Mouse (Mus musculus): ENCODE measurements at regions not wholly inside any gene's neighbourhood (a gene's known extent, or its start where the extent isn't known, plus 50 kb on each side); places are given as distances from the start of the nearest gene placed in this dataset.

DNA sequence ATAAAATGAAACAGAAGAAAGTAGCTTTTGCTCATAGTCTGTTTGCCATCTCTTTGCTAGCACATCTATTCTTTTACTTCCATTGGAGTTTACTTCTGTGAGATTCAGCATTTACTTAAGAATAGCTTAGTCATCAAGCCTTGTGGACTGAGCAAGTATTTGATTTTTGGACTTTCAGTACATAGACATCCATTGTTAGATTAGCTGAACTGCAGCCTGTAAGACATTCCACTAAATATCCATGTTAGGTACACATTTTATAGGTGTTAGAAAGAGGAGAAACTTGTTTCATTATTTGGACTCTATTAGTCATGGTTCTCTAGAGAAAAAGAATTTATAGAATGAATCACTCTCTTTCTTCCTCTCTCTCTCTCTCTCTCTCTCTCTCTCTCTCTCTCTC, 1251.2 kb upstream of the Ppp6c start:
- TF ChIP-seq CTCF (IDR thresholded peaks at IDR 0.05; ENCODE audit: low read depth) (no peak), EP300 (optimal IDR thresholded peaks at IDR 0.05) (no peak)

Measured in stomach, postnatal 0 days (tissue).